Mouse (Mus musculus): ENCODE measurements at regions not wholly inside any gene's neighbourhood (a gene's known extent, or its start where the extent isn't known, plus 50 kb on each side); places are given as distances from the start of the nearest gene placed in this dataset.
"Not testable (repeated sequence)": the region's sequence is repeated elsewhere in the genome, so short reads cannot be mapped to it uniquely, and the experiment has no call there.

DNA sequence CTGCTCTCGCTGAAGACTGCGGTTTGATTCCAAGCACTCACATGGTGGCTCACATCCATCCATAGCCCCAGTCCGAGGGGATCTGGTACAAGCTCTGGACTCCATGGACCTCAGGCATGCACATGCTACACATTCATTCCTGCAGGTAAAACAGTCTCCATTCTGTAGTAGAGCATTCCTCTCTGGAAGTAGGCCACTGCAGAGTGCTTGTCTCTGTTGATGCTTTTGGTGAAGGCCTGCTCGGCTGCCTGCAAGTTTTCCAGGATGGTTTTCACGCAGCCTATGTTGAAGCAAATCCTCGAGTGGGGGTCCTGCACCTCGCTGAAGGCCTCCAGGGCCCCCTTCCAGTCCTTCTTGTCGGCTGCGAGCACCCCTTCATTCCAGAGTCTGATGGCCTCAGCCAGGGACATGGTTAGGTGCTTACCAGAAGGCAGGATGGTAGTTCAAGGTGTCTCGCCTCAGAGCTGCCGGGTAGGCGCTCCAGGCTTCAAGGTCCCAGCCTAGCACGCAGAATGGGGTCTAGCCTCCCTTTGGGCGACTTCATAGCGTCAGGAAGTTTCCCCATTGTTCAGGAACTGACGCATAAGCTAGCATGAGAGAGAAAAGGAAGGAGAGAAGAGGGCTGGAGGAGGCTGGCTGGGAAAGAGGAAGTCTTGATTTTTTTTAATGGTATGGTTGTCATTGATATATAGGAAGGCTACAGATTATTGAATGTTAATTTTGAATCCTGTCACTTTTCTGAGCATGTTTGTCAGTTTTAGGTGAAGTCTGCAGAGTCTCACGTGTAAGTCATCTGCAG lies 75.2 kb upstream of the Map3k1 start:
- not testable (repeated sequence) for TF ChIP-seq CTCF (IDR thresholded peaks at IDR 0.05; ENCODE audit: borderline replicate concordance, insufficient read depth, low read depth, low read length); POLR2A (IDR thresholded peaks at IDR 0.05; ENCODE audit: borderline replicate concordance, insufficient read depth, low read length)

Data from cerebellum, adult 2 months (tissue).